Mouse (Mus musculus): ENCODE measurements around the gene Olfr1445. TPM values are rescaled to one million over a fixed set of nuclear protein-coding genes. Genes with fewer than 3 reads are reported as not detected.

The Olfr1445 gene
- polyA plus RNA-seq (2014; fragmentation: Nextera tagmentation; extraction: Ambion mirVana), result not detected in 2 replicates

GRCm38 (mm10) chr19:12883555-12883954 lies at the start of gene Olfr1445:
Olfr1445 (plus strand) TSS chr19:12883855.
- WGBS, result 85% methylated on average over 2 of the region's 2 CpGs
- H3K9me3 ChIP-seq (ENCODE audit: control insufficient read depth, low read length), result no peaks in the 10 kb centered on the region; the same call in 1 of the 2 replicates
- H3K4me3 ChIP-seq (ENCODE audit: low read depth, low read length), result no peak within 1 kb of the TSS
- no peak for DNase-seq (ENCODE audit: low spot score)
- ATAC-seq (replicated peaks; ENCODE audit: low FRiP score), result no peak
- no peaks in the 10 kb centered on the region for H3K27me3 ChIP-seq (ENCODE audit: control insufficient read depth, insufficient read depth, low read length)
- no peak within 1 kb of the TSS for H3K4me2 ChIP-seq (ENCODE audit: low read depth, low read length, severe bottlenecking)
- H3K27ac ChIP-seq (ENCODE audit: low read depth, low read length), result no peak within 1 kb of the TSS
- H3K4me1 ChIP-seq (replicated peaks; ENCODE audit: control insufficient read depth, insufficient read depth, low read length), result no peaks in the 10 kb centered on the region
- no peaks in the 10 kb centered on the region for H3K36me3 ChIP-seq (ENCODE audit: control insufficient read depth, insufficient read depth, low read length)
- H3K9ac ChIP-seq (ENCODE audit: low read length), result no peak within 1 kb of the TSS

GRCm38 (mm10) chr19:12838507-12838906 lies 45.1 kb upstream of the Olfr1445 start:
- Histone ChIP-seq H3K27me3 (ENCODE audit: control insufficient read depth, insufficient read depth, low read length) (no peaks in the 10 kb centered on the region), H3K4me2 (ENCODE audit: low read depth, low read length, severe bottlenecking) (no peak overlapping the region), H3K9me3 (ENCODE audit: control insufficient read depth, low read length) (no peaks in the 10 kb centered on the region), H3K4me3 (ENCODE audit: low read depth, low read length) (no peak overlapping the region), H3K27ac (ENCODE audit: low read depth, low read length) (no peak overlapping the region), H3K4me1 (replicated peaks; ENCODE audit: control insufficient read depth, insufficient read depth, low read length) (no peaks in the 10 kb centered on the region), H3K36me3 (ENCODE audit: control insufficient read depth, insufficient read depth, low read length) (no peaks in the 10 kb centered on the region), H3K9ac (ENCODE audit: low read length) (no peak overlapping the region)
- 85% methylated on average over 1 of the region's 1 CpGs for WGBS
- DNase-seq (ENCODE audit: low spot score) (no peak), ATAC-seq (replicated peaks; ENCODE audit: low FRiP score) (no peak)

GRCm38 (mm10) chr19:12846382-12846781 lies 37.3 kb upstream of the Olfr1445 start, which contains the start of gene Gm5244:
Gm5244 (plus strand) TSS chr19:12846682.
- Histone ChIP-seq H3K4me2 (ENCODE audit: low read depth, low read length, severe bottlenecking) (no peak within 1 kb of the TSS), H3K9ac (ENCODE audit: low read length) (no peak within 1 kb of the TSS), H3K4me3 (ENCODE audit: low read depth, low read length) (no peak within 1 kb of the TSS), H3K27me3 (ENCODE audit: control insufficient read depth, insufficient read depth, low read length) (no peaks in the 10 kb centered on the region), H3K27ac (ENCODE audit: low read depth, low read length) (no peak within 1 kb of the TSS), H3K4me1 (replicated peaks; ENCODE audit: control insufficient read depth, insufficient read depth, low read length) (no peaks in the 10 kb centered on the region), H3K9me3 (ENCODE audit: control insufficient read depth, low read length) (no peaks in the 10 kb centered on the region), H3K36me3 (ENCODE audit: control insufficient read depth, insufficient read depth, low read length) (no peaks in the 10 kb centered on the region)
- DNase-seq (ENCODE audit: low spot score) (no peak), ATAC-seq (replicated peaks; ENCODE audit: low FRiP score) (no peak)

GRCm38 (mm10) chr19:12856983-12857382 lies 26.7 kb upstream of the Olfr1445 start, which contains the start of gene Olfr1444:
Olfr1444 (plus strand) TSS chr19:12857283.
- H3K36me3 ChIP-seq (ENCODE audit: control insufficient read depth, insufficient read depth, low read length), result no peaks in the 10 kb centered on the region
- H3K9ac ChIP-seq (ENCODE audit: low read length), result no peak within 1 kb of the TSS
- no peak within 1 kb of the TSS for H3K4me3 ChIP-seq (ENCODE audit: low read depth, low read length)
- no peak within 1 kb of the TSS for H3K4me2 ChIP-seq (ENCODE audit: low read depth, low read length, severe bottlenecking)
- H3K4me1 ChIP-seq (replicated peaks; ENCODE audit: control insufficient read depth, insufficient read depth, low read length), result no peaks in the 10 kb centered on the region
- ATAC-seq (replicated peaks; ENCODE audit: low FRiP score) (no peak), DNase-seq (ENCODE audit: low spot score) (no peak)
- WGBS, result 54% methylated on average over 1 of the region's 1 CpGs
- no peak within 1 kb of the TSS for H3K27ac ChIP-seq (ENCODE audit: low read depth, low read length)
- H3K27me3 ChIP-seq (ENCODE audit: control insufficient read depth, insufficient read depth, low read length), result no peaks in the 10 kb centered on the region
- H3K9me3 ChIP-seq (ENCODE audit: control insufficient read depth, low read length), result no peaks in the 10 kb centered on the region

GRCm38 (mm10) chr19:12893424-12893823 lies 9.8 kb downstream of the Olfr1445 start, which contains the start of gene Olfr1446:
Olfr1446 (minus strand) TSS chr19:12893524.
- H3K9ac ChIP-seq (ENCODE audit: low read length), result no peak within 1 kb of the TSS
- no peak within 1 kb of the TSS for H3K27ac ChIP-seq (ENCODE audit: low read depth, low read length)
- DNase-seq (ENCODE audit: low spot score), result no peak
- no peaks in the 10 kb centered on the region for H3K9me3 ChIP-seq (ENCODE audit: control insufficient read depth, low read length)
- no peak within 1 kb of the TSS for H3K4me3 ChIP-seq (ENCODE audit: low read depth, low read length)
- H3K4me2 ChIP-seq (ENCODE audit: low read depth, low read length, severe bottlenecking), result no peak within 1 kb of the TSS
- no peak for ATAC-seq (replicated peaks; ENCODE audit: low FRiP score)
- H3K4me1 ChIP-seq (replicated peaks; ENCODE audit: control insufficient read depth, insufficient read depth, low read length), result no peaks in the 10 kb centered on the region
- 74% methylated on average over 1 of the region's 1 CpGs for WGBS
- no peaks in the 10 kb centered on the region for H3K36me3 ChIP-seq (ENCODE audit: control insufficient read depth, insufficient read depth, low read length)
- no peaks in the 10 kb centered on the region for H3K27me3 ChIP-seq (ENCODE audit: control insufficient read depth, insufficient read depth, low read length)

GRCm38 (mm10) chr19:12903643-12904042 lies 20.0 kb downstream of the Olfr1445 start, which contains the start of gene Olfr1447:
Olfr1447 (minus strand) TSS chr19:12903743.
- no peaks in the 10 kb centered on the region for H3K4me1 ChIP-seq (replicated peaks; ENCODE audit: control insufficient read depth, insufficient read depth, low read length)
- no peak within 1 kb of the TSS for H3K9ac ChIP-seq (ENCODE audit: low read length)
- no peaks in the 10 kb centered on the region for H3K36me3 ChIP-seq (ENCODE audit: control insufficient read depth, insufficient read depth, low read length)
- H3K4me3 ChIP-seq (ENCODE audit: low read depth, low read length), result no peak within 1 kb of the TSS
- no peaks in the 10 kb centered on the region; the same call in 1 of the 2 replicates for H3K9me3 ChIP-seq (ENCODE audit: control insufficient read depth, low read length)
- ATAC-seq (replicated peaks; ENCODE audit: low FRiP score) (no peak), DNase-seq (ENCODE audit: low spot score) (no peak)
- H3K27ac ChIP-seq (ENCODE audit: low read depth, low read length), result no peak within 1 kb of the TSS
- H3K4me2 ChIP-seq (ENCODE audit: low read depth, low read length, severe bottlenecking), result no peak within 1 kb of the TSS
- WGBS, result 90% methylated on average over 1 of the region's 1 CpGs
- no peaks in the 10 kb centered on the region for H3K27me3 ChIP-seq (ENCODE audit: control insufficient read depth, insufficient read depth, low read length)

GRCm38 (mm10) chr19:12924319-12924718 lies 40.7 kb downstream of the Olfr1445 start, which contains the start of gene Olfr1448:
Olfr1448 (minus strand) TSS chr19:12924419.
- ATAC-seq (replicated peaks; ENCODE audit: low FRiP score) (no peak), DNase-seq (ENCODE audit: low spot score) (no peak)
- Histone ChIP-seq H3K27me3 (ENCODE audit: control insufficient read depth, insufficient read depth, low read length) (no peaks in the 10 kb centered on the region), H3K4me3 (ENCODE audit: low read depth, low read length) (no peak within 1 kb of the TSS), H3K9ac (ENCODE audit: low read length) (no peak within 1 kb of the TSS), H3K4me2 (ENCODE audit: low read depth, low read length, severe bottlenecking) (no peak within 1 kb of the TSS), H3K9me3 (ENCODE audit: control insufficient read depth, low read length) (no peaks in the 10 kb centered on the region; the same call in 1 of the 2 replicates), H3K36me3 (ENCODE audit: control insufficient read depth, insufficient read depth, low read length) (no peaks in the 10 kb centered on the region), H3K27ac (ENCODE audit: low read depth, low read length) (no peak within 1 kb of the TSS), H3K4me1 (replicated peaks; ENCODE audit: control insufficient read depth, insufficient read depth, low read length) (no peaks in the 10 kb centered on the region)
- WGBS, result 67% methylated on average over 1 of the region's 1 CpGs

- no peaks in the 10 kb centered on the region for H3K27me3 ChIP-seq (ENCODE audit: control insufficient read depth, insufficient read depth, low read length)
- no peak within 1 kb of the TSS for H3K4me2 ChIP-seq (ENCODE audit: low read depth, low read length, severe bottlenecking)
- H3K27ac ChIP-seq (ENCODE audit: low read depth, low read length), result no peak within 1 kb of the TSS
- no peaks in the 10 kb centered on the region for H3K4me1 ChIP-seq (replicated peaks; ENCODE audit: control insufficient read depth, insufficient read depth, low read length)
- H3K9ac ChIP-seq (ENCODE audit: low read length), result no peak within 1 kb of the TSS
- H3K9me3 ChIP-seq (ENCODE audit: control insufficient read depth, low read length), result no peaks in the 10 kb centered on the region; the same call in 1 of the 2 replicates
- no peak for DNase-seq (ENCODE audit: low spot score)
- ATAC-seq (replicated peaks; ENCODE audit: low FRiP score), result no peak
- no peaks in the 10 kb centered on the region for H3K36me3 ChIP-seq (ENCODE audit: control insufficient read depth, insufficient read depth, low read length)
- H3K4me3 ChIP-seq (ENCODE audit: low read depth, low read length), result no peak within 1 kb of the TSS
Measured at GRCm38 (mm10) chr19:12930540-12930939, 46.9 kb downstream of the Olfr1445 start, which contains the start of gene Olfr1449. Olfr1449 (plus strand) TSS chr19:12930840.
